Mouse (Mus musculus): ENCODE measurements around the gene Cdc42se2. TPM values are rescaled to one million over a fixed set of nuclear protein-coding genes. Genes with fewer than 3 reads are reported as not detected.

The Cdc42se2 gene
- polyA plus RNA-seq, 2 experiments = 51.7 to 77.7 TPM

DNA sequence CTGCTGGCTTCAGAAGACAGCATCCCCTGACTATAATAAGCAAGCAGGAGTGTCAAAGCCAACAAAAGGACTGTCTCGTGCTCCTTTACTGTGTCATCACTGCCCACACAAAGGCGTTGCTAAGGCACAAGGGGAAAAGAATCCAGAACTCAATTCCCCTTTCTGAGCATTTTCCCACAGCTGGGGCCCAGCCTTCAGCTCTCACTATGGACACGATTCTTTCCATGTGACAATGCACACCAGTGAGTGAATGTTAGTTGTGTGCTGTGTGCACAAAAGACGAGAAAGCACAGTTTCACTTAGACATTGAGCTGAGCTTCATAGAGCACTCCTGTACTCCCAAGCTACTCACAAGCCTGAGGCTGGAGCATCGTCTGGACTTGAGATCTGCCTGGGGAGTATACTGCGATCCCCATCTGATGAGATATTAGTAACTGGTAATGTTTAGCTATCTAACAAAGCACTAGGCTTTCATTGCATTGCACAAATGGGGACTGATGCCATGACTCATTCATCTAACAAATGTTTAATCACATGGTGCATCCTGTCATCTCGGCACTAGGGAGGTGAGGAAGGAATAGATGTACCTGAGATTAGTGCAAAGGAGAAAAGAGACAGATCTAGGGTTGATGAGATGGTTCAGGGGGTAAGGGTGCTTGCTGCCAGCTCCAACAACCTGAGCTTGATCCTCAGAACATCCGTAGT lies 25.5 kb upstream of the Cdc42se2 start:
- ATAC-seq (ENCODE audit: low FRiP score, low read depth) = no peak
- WGBS = 60% methylated on average over 8 of the region's 8 CpGs
- no peaks in the 10 kb centered on the region for H3K4me1 ChIP-seq (ENCODE audit: control insufficient read depth, insufficient read depth, low read length)
- H3K27me3 ChIP-seq (ENCODE audit: control insufficient read depth, insufficient read depth, low read length) = no peaks in the 10 kb centered on the region
- H3K9ac ChIP-seq (ENCODE audit: low read depth, low read length, severe bottlenecking) = no peak overlapping the region
- no peak overlapping the region for H3K27ac ChIP-seq (replicated peaks; ENCODE audit: low read depth, low read length)
- no peaks in the 10 kb centered on the region for H3K9me3 ChIP-seq (ENCODE audit: control insufficient read depth, low read length)
- no peak for DNase-seq (ENCODE audit: low spot score)
- no peak overlapping the region for H3K4me2 ChIP-seq (replicated peaks; ENCODE audit: low read depth, low read length, severe bottlenecking)
- no peak overlapping the region for H3K4me3 ChIP-seq (replicated peaks; ENCODE audit: low read length)
- no peak for TF ChIP-seq POLR2A (IDR thresholded peaks at IDR 0.05; ENCODE audit: borderline replicate concordance, extremely low read depth, insufficient read depth, insufficient read length)
- no peaks in the 10 kb centered on the region for H3K36me3 ChIP-seq (ENCODE audit: control insufficient read depth, insufficient read depth, low read length)

DNA sequence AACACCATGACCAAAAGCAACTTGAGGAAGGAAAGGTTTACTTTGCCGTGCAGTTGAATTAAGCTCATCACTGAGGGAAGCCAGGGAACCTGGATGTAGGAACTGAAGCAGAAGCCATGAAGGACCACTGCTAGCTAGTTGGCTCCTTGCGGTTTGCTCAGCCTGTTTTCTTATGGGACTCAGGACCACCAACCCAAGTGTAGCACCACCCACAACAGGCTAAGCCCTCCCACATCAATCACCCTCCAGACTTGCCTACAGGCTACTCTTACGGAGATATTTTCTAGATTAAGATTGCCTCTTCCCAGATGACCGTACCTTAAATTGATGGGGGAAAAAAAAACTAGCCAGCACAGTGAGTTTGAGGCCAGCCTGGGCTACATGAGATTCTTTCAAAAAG lies 24.8 kb upstream of the Cdc42se2 start:
- WGBS = 81% methylated on average over 4 of the region's 4 CpGs
- Histone ChIP-seq H3K27me3 (ENCODE audit: control insufficient read depth, insufficient read depth, low read length) (no peaks in the 10 kb centered on the region), H3K27ac (replicated peaks; ENCODE audit: low read depth, low read length) (no peak overlapping the region), H3K4me1 (ENCODE audit: control insufficient read depth, insufficient read depth, low read length) (no peaks in the 10 kb centered on the region), H3K9ac (ENCODE audit: low read depth, low read length, severe bottlenecking) (no peak overlapping the region), H3K36me3 (ENCODE audit: control insufficient read depth, insufficient read depth, low read length) (no peaks in the 10 kb centered on the region), H3K4me3 (replicated peaks; ENCODE audit: low read length) (no peak overlapping the region), H3K9me3 (ENCODE audit: control insufficient read depth, low read length) (no peaks in the 10 kb centered on the region), H3K4me2 (replicated peaks; ENCODE audit: low read depth, low read length, severe bottlenecking) (no peak overlapping the region)
- DNase-seq (ENCODE audit: low spot score) (no peak), ATAC-seq (ENCODE audit: low FRiP score, low read depth) (no peak)
- TF ChIP-seq POLR2A (IDR thresholded peaks at IDR 0.05; ENCODE audit: borderline replicate concordance, extremely low read depth, insufficient read depth, insufficient read length) = no peak

DNA sequence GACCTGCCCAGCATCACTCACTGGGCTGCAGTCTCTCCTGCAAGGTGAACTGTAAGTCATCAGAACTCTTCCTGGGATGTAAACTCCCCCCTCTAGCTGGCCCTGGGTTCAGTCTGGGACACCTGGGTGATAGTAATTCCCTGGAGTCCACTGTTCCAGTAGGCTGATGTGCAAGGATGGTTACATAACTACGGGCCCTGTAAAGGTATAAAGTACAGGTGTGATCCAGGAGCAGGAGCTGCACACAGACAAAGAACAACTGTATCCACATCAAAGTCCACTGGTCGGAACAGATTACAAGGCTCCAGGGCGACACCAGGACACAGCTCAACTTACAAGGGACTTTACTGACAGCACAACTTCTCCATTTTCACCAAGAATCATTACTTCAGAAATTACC lies 23.6 kb upstream of the Cdc42se2 start:
- no peak for TF ChIP-seq POLR2A (IDR thresholded peaks at IDR 0.05; ENCODE audit: borderline replicate concordance, extremely low read depth, insufficient read depth, insufficient read length)
- no peak overlapping the region for H3K4me2 ChIP-seq (replicated peaks; ENCODE audit: low read depth, low read length, severe bottlenecking)
- H3K36me3 ChIP-seq (ENCODE audit: control insufficient read depth, insufficient read depth, low read length) = no peaks in the 10 kb centered on the region
- no peak for DNase-seq (ENCODE audit: low spot score)
- no peaks in the 10 kb centered on the region for H3K27me3 ChIP-seq (ENCODE audit: control insufficient read depth, insufficient read depth, low read length)
- H3K4me3 ChIP-seq (replicated peaks; ENCODE audit: low read length) = no peak overlapping the region
- no peaks in the 10 kb centered on the region for H3K9me3 ChIP-seq (ENCODE audit: control insufficient read depth, low read length)
- H3K27ac ChIP-seq (replicated peaks; ENCODE audit: low read depth, low read length) = no peak overlapping the region
- H3K9ac ChIP-seq (ENCODE audit: low read depth, low read length, severe bottlenecking) = no peak overlapping the region
- WGBS = 42% methylated on average over 3 of the region's 3 CpGs
- H3K4me1 ChIP-seq (ENCODE audit: control insufficient read depth, insufficient read depth, low read length) = no peaks in the 10 kb centered on the region
- ATAC-seq (ENCODE audit: low FRiP score, low read depth) = no peak

DNA sequence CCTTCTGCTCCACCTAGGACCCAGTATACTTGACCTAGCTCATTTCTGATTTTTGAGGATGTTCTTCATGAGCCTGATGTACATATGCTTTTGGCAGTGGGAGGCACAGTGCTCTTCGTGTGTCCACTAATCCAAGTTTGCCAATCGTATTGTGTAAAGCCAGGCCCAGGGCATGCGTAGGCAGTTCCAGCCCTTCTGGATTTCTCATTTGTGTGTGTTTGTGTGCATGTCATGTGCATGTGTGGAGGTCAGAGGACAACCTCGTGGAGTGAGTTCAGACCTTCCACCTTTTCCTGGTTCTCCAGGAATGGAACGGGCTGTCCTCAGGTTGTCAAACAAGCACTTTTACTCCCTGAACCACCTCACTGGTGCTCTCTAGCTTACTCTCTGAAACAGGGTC lies 22.1 kb upstream of the Cdc42se2 start:
- no peak overlapping the region for H3K4me3 ChIP-seq (replicated peaks; ENCODE audit: low read length)
- H3K4me2 ChIP-seq (replicated peaks; ENCODE audit: low read depth, low read length, severe bottlenecking) = no peak overlapping the region
- no peak for TF ChIP-seq POLR2A (IDR thresholded peaks at IDR 0.05; ENCODE audit: borderline replicate concordance, extremely low read depth, insufficient read depth, insufficient read length)
- no peak for DNase-seq (ENCODE audit: low spot score)
- no peak overlapping the region for H3K9ac ChIP-seq (ENCODE audit: low read depth, low read length, severe bottlenecking)
- H3K27ac ChIP-seq (replicated peaks; ENCODE audit: low read depth, low read length) = no peak overlapping the region
- H3K9me3 ChIP-seq (ENCODE audit: control insufficient read depth, low read length) = no peaks in the 10 kb centered on the region
- ATAC-seq (ENCODE audit: low FRiP score, low read depth) = no peak
- no peaks in the 10 kb centered on the region for H3K4me1 ChIP-seq (ENCODE audit: control insufficient read depth, insufficient read depth, low read length)
- H3K36me3 ChIP-seq (ENCODE audit: control insufficient read depth, insufficient read depth, low read length) = no peaks in the 10 kb centered on the region
- 86% methylated on average over 5 of the region's 5 CpGs for WGBS
- no peaks in the 10 kb centered on the region for H3K27me3 ChIP-seq (ENCODE audit: control insufficient read depth, insufficient read depth, low read length)

DNA sequence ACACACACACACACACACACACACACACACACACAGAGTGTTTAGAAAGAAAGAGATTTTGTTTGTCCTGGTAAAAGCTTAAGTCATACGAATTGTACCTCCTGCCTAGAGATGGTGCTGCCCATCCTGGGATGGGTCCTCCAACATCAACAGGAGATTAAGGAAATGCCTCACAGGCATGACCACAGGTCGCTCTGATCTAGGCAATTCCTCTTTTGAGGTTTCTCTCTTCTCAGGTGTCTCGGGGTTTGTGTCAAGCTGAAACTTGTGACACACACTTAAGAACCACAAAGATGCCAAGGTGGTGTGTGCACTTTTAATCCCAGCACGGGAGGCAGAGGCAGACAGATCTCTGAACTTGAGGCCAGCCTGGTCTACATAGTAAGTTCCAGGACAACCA lies 20.7 kb upstream of the Cdc42se2 start:
- Histone ChIP-seq H3K27me3 (ENCODE audit: control insufficient read depth, insufficient read depth, low read length) (no peaks in the 10 kb centered on the region), H3K4me2 (replicated peaks; ENCODE audit: low read depth, low read length, severe bottlenecking) (no peak overlapping the region), H3K4me3 (replicated peaks; ENCODE audit: low read length) (no peak overlapping the region), H3K4me1 (ENCODE audit: control insufficient read depth, insufficient read depth, low read length) (no peaks in the 10 kb centered on the region), H3K9ac (ENCODE audit: low read depth, low read length, severe bottlenecking) (no peak overlapping the region), H3K36me3 (ENCODE audit: control insufficient read depth, insufficient read depth, low read length) (no peaks in the 10 kb centered on the region), H3K9me3 (ENCODE audit: control insufficient read depth, low read length) (no peaks in the 10 kb centered on the region), H3K27ac (replicated peaks; ENCODE audit: low read depth, low read length) (no peak overlapping the region)
- ATAC-seq (ENCODE audit: low FRiP score, low read depth) (no peak), DNase-seq (ENCODE audit: low spot score) (no peak)
- TF ChIP-seq POLR2A (IDR thresholded peaks at IDR 0.05; ENCODE audit: borderline replicate concordance, extremely low read depth, insufficient read depth, insufficient read length) = no peak
- 75% methylated on average over 4 of the region's 4 CpGs for WGBS
